Mouse (Mus musculus) bone marrow, adult 2 months (tissue): ENCODE measurements around the gene Gmds.

Experiments
- CTCF ChIP-seq: fragments of 200-500 bp; IDR thresholded peaks from 2 replicates; pipeline ENCODE4 v1.5.1; 2011; ENCODE audit warnings: low read length, control low read depth; ENCODE audit not compliant: control insufficient read depth, insufficient read depth
- POLR2A ChIP-seq: fragments of 200-500 bp; IDR thresholded peaks from 2 replicates; pipeline ENCODE4 v1.6.1; 2011; ENCODE audit warnings: low read depth, mild to moderate bottlenecking, control low read depth, low read length, borderline replicate concordance; ENCODE audit not compliant: control insufficient read depth

GRCm38 (mm10) chr13:31828446-31828845 is 510.1 kb downstream of the Gmds start:
- TF ChIP-seq CTCF (no peak), POLR2A (no peak)
